Comparison of ENCODE assay signal across 9 mouse cellular contexts in genomic region chr8:105607684-105608083, GRCm38 (mm10). TPM values are rescaled to one million over a fixed set of nuclear protein-coding genes. Genes with fewer than 3 reads are reported as not detected.
A peak's percentile ranks its signal among the peaks of the same experiment; 100 is the strongest.
DNase-seq lines count a peak whose midpoint lies in the region; ATAC-seq and TF ChIP-seq lines count a peak whose summit lies in the region.
"Had no signal": no experiment of that assay in that cellular context is flagged by ENCODE, and none has a peak within 500 bp of the region (broad histone marks: within the 10 kb centered on the region; RNA-seq: fewer than 3 reads in every experiment).

No protein-coding gene starts in this region.

- H3K9ac ChIP-seq in ES-E14 (ENCODE audit: insufficient read depth, low read depth, low read length, poor library complexity, severe bottlenecking), result no peak overlapping the region
- H3K9ac ChIP-seq in kidney, embryonic 16.5 days (replicated peaks; ENCODE audit: low read length), result no peak overlapping the region

- intact Hi-C loops in heart, postnatal 14 days (cut with DNase I), result no loop called here

- peak overlapping the region; percentile 78; the same call in 1 of the 2 replicates for H3K4me2 ChIP-seq in kidney, embryonic 16.5 days (replicated peaks; ENCODE audit: low read depth, low read length)

- no peaks in the 10 kb centered on the region for H3K36me3 ChIP-seq in ES-E14 (ENCODE audit: control insufficient read depth, insufficient read depth, low read length, poor library complexity, severe bottlenecking)
- H3K36me3 ChIP-seq in kidney, embryonic 16.5 days (ENCODE audit: insufficient read depth, low read length), result no peaks in the 10 kb centered on the region
- H3K36me3 ChIP-seq in megakaryocyte, embryonic 14.5 days (replicated peaks; ENCODE audit: low read length), result peaks cover 18% of the 10 kb centered on the region

- ATAC-seq in kidney, embryonic 16.5 days (ENCODE audit: low FRiP score, low TSS enrichment), result no peak

- H3K9me3 ChIP-seq in ES-E14 (ENCODE audit: control insufficient read depth, insufficient read depth, low read depth, low read length), result no peaks in the 10 kb centered on the region
- H3K9me3 ChIP-seq in kidney, embryonic 16.5 days (ENCODE audit: low read length), result no peaks in the 10 kb centered on the region
- H3K9me3 ChIP-seq in megakaryocyte, embryonic 14.5 days, result no peaks in the 10 kb centered on the region

- H3K4me1 ChIP-seq in ES-E14 (ENCODE audit: control insufficient read depth in 2 of 2, insufficient read depth in 2 of 2, low read length in 2 of 2, poor library complexity in 1 of 2), result peaks cover 0 to 15% of the 10 kb centered on the region in 2 experiments; a peak in 2 of 4 replicates
- H3K4me1 ChIP-seq in kidney, embryonic 16.5 days (ENCODE audit: insufficient read depth, low read length), result peaks cover 39% of the 10 kb centered on the region
- peaks cover 87% of the 10 kb centered on the region for H3K4me1 ChIP-seq in megakaryocyte, embryonic 14.5 days

- 32% methylated on average over 4 of the region's 4 CpGs for WGBS in kidney, embryonic 16.5 days

- H3K27me3 ChIP-seq in kidney, embryonic 16.5 days (ENCODE audit: insufficient read depth, low read length), result no peaks in the 10 kb centered on the region
- H3K27me3 ChIP-seq in megakaryocyte, embryonic 14.5 days (replicated peaks), result peaks cover 3% of the 10 kb centered on the region

- H3K4me3 ChIP-seq in ES-E14 (ENCODE audit: insufficient read depth in 1 of 2, low read depth in 1 of 2, low read length in 2 of 2, poor library complexity in 1 of 2, severe bottlenecking in 1 of 2), result no peak overlapping the region
- H3K4me3 ChIP-seq in kidney, embryonic 16.5 days (ENCODE audit: low read length), result no peak overlapping the region
- H3K4me3 ChIP-seq in megakaryocyte, embryonic 14.5 days (replicated peaks), result peak overlapping the region; percentile 72

- peak; percentile 63 to 75 for DNase-seq in heart, adult 18-20 months
- DNase-seq in heart, postnatal 14 days, result no peak
- DNase-seq in ES-E14 (ENCODE audit: low read depth, low spot score), result peak; percentile 83
- DNase-seq in embryo, embryonic 10.5 days (ENCODE audit: low spot score), result peak; percentile 72
- DNase-seq in thymus, postnatal 4 days, result peak; percentile 75
- no peak for DNase-seq in left cerebral cortex, adult 11 months (ENCODE audit: low spot score)

- in situ Hi-C loops in ES-E14 (cut with MboI; ENCODE audit: low sequenced_read_pairs in 2 of 2, unreplicated experiment in 2 of 2), result no loop called here

- no peak overlapping the region for H3K27ac ChIP-seq in ES-E14 (ENCODE audit: insufficient read depth, low read depth, low read length, poor library complexity, severe bottlenecking)
- H3K27ac ChIP-seq in kidney, embryonic 16.5 days (ENCODE audit: low read length), result no peak overlapping the region

TF ChIP-seq in ES-E14, 5 proteins besides CTCF, POLR2A, EP300 and RAD21:
- TF ChIP-seq MAFK (IDR thresholded peaks at IDR 0.05; ENCODE audit: insufficient read depth, low read depth, low read length) (no peak), CHD2 (IDR thresholded peaks at IDR 0.05; ENCODE audit: low read depth, low read length) (no peak)

RNA-seq across cellular contexts. Expression of gene Ripor1, which starts 2.6 kb away (rescaled TPM):
- 10 to 100 TPM; 40.1 to 42.6 TPM for total RNA-seq in heart, adult 18-20 months (2021)
- total RNA-seq in heart, postnatal 14 days (2021), result 10 to 100 TPM; 46.0 to 49.0 TPM
- 3.5 and 5.6 TPM in 2 replicates for total RNA-seq in ES-E14 (2012; rRNA removed)
- 44.5 and 46.3 TPM in 2 replicates for polyA plus RNA-seq in kidney, embryonic 16.5 days (2015; fragmentation: Nextera tagmentation; extraction: Ambion mirVana)
- polyA plus RNA-seq in megakaryocyte, embryonic 14.5 days (2012; ENCODE audit: insufficient read depth, low replicate concordance), result 19.3 and 27.7 TPM in 2 replicates

RNA-seq across cellular contexts. Expression of gene Ctcf, which starts 28.7 kb away (rescaled TPM):
- 10 to 100 TPM; 39.9 to 40.9 TPM for total RNA-seq in heart, adult 18-20 months (2021)
- total RNA-seq in heart, postnatal 14 days (2021), result 10 to 100 TPM; 43.8 to 44.6 TPM
- total RNA-seq in ES-E14 (2012; rRNA removed), result 49.4 and 65.5 TPM in 2 replicates
- polyA plus RNA-seq in kidney, embryonic 16.5 days (2015; fragmentation: Nextera tagmentation; extraction: Ambion mirVana), result 117 and 134 TPM in 2 replicates
- 18.1 and 68.4 TPM in 2 replicates for polyA plus RNA-seq in megakaryocyte, embryonic 14.5 days (2012; ENCODE audit: insufficient read depth, low replicate concordance)

RNA-seq across cellular contexts. Expression of gene Agrp, which starts 29.5 kb away (rescaled TPM):
- not detected for total RNA-seq in heart, adult 18-20 months (2021)
- not detected for total RNA-seq in heart, postnatal 14 days (2021)
- 0.71 and 1.1 TPM in 2 replicates for total RNA-seq in ES-E14 (2012; rRNA removed)
- 0.84 and 1.2 TPM in 2 replicates for polyA plus RNA-seq in kidney, embryonic 16.5 days (2015; fragmentation: Nextera tagmentation; extraction: Ambion mirVana)
- polyA plus RNA-seq in megakaryocyte, embryonic 14.5 days (2012; ENCODE audit: insufficient read depth, low replicate concordance), result not detected in 2 replicates
- total RNA-seq: layer of hippocampus, postnatal 25 days had no signal

RNA-seq across cellular contexts. Expression of gene Atp6v0d1, which starts 41.8 kb away (rescaled TPM):
- 10 to 100 TPM; 50.4 to 53.2 TPM for total RNA-seq in heart, adult 18-20 months (2021)
- total RNA-seq in heart, postnatal 14 days (2021), result 10 to 100 TPM; 57.2 to 57.8 TPM
- 65.1 and 85.5 TPM in 2 replicates for total RNA-seq in ES-E14 (2012; rRNA removed)
- polyA plus RNA-seq in kidney, embryonic 16.5 days (2015; fragmentation: Nextera tagmentation; extraction: Ambion mirVana), result 106 and 111 TPM in 2 replicates
- polyA plus RNA-seq in megakaryocyte, embryonic 14.5 days (2012; ENCODE audit: insufficient read depth, low replicate concordance), result 19.8 and 57.3 TPM in 2 replicates

Comparison
In these comparisons a context has a peak if more than half of its experiments do, and no peak if none do; other contexts are left out.
1. DNase-seq: peak in heart, adult 18-20 months (2 of 2), ES-E14 (single experiment), embryo, embryonic 10.5 days (single experiment) and thymus, postnatal 4 days (single experiment); none in heart, postnatal 14 days (0 of 2) and left cerebral cortex, adult 11 months (single experiment).